Mouse (Mus musculus): ENCODE results near the gene Ivd. TPM values are rescaled to one million over a fixed set of nuclear protein-coding genes. Genes with fewer than 3 reads are reported as not detected.
A peak's percentile ranks its signal among the peaks of the same experiment; 100 is the strongest.

Gene Ivd
- polyA plus RNA-seq, 2 experiments = 23.3 to 26.3 TPM

DNA sequence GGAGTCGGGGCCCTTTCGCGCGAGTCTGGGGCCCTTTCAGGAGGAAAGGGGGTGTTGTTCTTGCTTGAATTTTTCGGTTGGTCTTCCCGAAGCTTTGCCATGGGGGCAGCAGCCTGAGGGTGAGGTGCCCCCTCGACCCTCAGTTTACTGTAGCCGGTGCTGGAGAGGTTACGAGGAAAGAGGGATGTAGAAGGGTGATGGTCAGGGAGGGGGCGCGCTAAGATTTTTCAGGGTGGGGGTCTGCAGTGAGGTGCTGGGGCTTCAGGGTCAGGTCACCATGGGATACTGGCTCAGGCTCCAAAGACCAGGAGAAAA, 39.0 kb downstream of the Ivd start:
- WGBS (ENCODE audit: insufficient replicate concordance) = 0% methylated on average over 11 of the region's 11 CpGs
- Histone ChIP-seq H3K9ac (replicated peaks) (no peak overlapping the region), H3K4me1 (replicated peaks; ENCODE audit: control insufficient read depth in 2 of 2, insufficient read depth in 2 of 2, low read length in 1 of 2) (peaks cover 19 to 31% of the 10 kb centered on the region in 2 experiments), H3K36me3 (replicated peaks; ENCODE audit: control insufficient read depth, insufficient read depth, low read depth) (no peaks in the 10 kb centered on the region), H3K4me3 (ENCODE audit: insufficient read depth in 1 of 2, low read depth in 2 of 2, low read length in 2 of 2) (peak overlapping the region; percentile 44 to 76), H3K4me2 (ENCODE audit: low read depth) (peak overlapping the region; percentile 88), H3K27me3 (ENCODE audit: control insufficient read depth, insufficient read depth, low read length) (peaks cover 54% of the 10 kb centered on the region), H3K27ac (no peak overlapping the region), H3K9me3 (ENCODE audit: control insufficient read depth, low read length) (no peaks in the 10 kb centered on the region)
- TF ChIP-seq CTCF (IDR thresholded peaks at IDR 0.05; ENCODE audit: low read depth) (no peak), EP300 (IDR thresholded peaks at IDR 0.05; ENCODE audit: low read depth) (no peak)
- DNase-seq (ENCODE audit: low read depth in 3 of 3, low spot score in 3 of 3) (no peak), ATAC-seq (ENCODE audit: insufficient read depth) (no peak)

DNA sequence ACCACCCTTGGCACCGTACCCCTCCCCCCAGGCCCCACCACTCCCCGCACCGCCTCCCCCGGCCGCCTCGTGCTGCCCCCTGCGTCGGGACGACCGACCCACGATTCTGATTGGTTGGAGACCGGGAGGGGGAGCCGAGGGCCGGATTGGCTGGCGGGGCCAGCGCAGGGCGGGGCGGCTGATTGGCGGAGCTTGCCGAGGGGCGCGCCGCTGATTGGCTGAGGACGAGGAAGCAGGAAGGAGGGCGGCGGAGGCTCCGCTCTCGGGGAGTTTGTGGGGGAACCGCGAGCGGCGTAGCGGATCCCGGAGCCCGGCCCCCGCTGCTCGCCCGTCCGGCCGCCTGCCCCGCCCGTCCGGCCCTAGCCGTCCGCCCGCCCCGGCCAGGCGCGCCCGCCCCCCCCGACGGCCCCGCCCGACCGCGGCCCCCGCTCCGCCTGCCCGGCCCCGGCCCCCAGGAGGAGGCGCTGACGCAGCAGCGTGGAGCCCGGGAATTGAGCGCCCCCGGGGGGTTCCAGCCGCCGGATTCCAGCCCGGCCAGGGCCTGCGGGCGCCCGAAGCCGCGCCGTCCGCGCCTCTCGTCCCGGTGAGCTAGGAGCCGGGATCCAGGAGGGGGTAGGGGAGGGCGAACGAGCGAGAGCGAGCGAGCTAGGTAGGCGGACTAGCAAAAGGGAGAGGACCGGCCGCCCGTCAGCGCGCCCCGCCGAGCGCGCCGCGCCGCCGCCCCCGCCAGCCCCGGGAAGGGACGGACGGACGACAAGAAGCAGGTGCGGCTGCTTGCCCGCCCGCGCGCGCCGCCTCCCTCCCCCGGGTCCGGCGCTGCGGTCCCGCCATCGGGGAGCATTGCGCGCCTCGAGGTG, 39.6 kb downstream of the Ivd start:
- peaks cover 19 to 31% of the 10 kb centered on the region in 2 experiments for H3K4me1 ChIP-seq (replicated peaks; ENCODE audit: control insufficient read depth in 2 of 2, insufficient read depth in 2 of 2, low read length in 1 of 2)
- H3K9me3 ChIP-seq (ENCODE audit: control insufficient read depth, low read length) = no peaks in the 10 kb centered on the region
- H3K9ac ChIP-seq (replicated peaks) = peak overlapping the region; percentile 80
- peak; percentile 89 for ATAC-seq (ENCODE audit: insufficient read depth)
- peak overlapping the region; percentile 70 to 76 for H3K4me3 ChIP-seq (ENCODE audit: insufficient read depth in 1 of 2, low read depth in 2 of 2, low read length in 2 of 2)
- H3K27ac ChIP-seq = peak overlapping the region; percentile 55
- peak; percentile 87 to 89 (median 88) for DNase-seq (ENCODE audit: low read depth in 3 of 3, low spot score in 3 of 3)
- under 1% methylated on average over 65 of the region's 120 CpGs for WGBS (ENCODE audit: insufficient replicate concordance)
- no peaks in the 10 kb centered on the region for H3K36me3 ChIP-seq (replicated peaks; ENCODE audit: control insufficient read depth, insufficient read depth, low read depth)
- H3K4me2 ChIP-seq (ENCODE audit: low read depth) = peak overlapping the region; percentile 88
- TF ChIP-seq EP300 (IDR thresholded peaks at IDR 0.05; ENCODE audit: low read depth) (no peak), CTCF (IDR thresholded peaks at IDR 0.05; ENCODE audit: low read depth) (peak; percentile 31; the same call in 1 of the 2 replicates)
- H3K27me3 ChIP-seq (ENCODE audit: control insufficient read depth, insufficient read depth, low read length) = peaks cover 48% of the 10 kb centered on the region

DNA sequence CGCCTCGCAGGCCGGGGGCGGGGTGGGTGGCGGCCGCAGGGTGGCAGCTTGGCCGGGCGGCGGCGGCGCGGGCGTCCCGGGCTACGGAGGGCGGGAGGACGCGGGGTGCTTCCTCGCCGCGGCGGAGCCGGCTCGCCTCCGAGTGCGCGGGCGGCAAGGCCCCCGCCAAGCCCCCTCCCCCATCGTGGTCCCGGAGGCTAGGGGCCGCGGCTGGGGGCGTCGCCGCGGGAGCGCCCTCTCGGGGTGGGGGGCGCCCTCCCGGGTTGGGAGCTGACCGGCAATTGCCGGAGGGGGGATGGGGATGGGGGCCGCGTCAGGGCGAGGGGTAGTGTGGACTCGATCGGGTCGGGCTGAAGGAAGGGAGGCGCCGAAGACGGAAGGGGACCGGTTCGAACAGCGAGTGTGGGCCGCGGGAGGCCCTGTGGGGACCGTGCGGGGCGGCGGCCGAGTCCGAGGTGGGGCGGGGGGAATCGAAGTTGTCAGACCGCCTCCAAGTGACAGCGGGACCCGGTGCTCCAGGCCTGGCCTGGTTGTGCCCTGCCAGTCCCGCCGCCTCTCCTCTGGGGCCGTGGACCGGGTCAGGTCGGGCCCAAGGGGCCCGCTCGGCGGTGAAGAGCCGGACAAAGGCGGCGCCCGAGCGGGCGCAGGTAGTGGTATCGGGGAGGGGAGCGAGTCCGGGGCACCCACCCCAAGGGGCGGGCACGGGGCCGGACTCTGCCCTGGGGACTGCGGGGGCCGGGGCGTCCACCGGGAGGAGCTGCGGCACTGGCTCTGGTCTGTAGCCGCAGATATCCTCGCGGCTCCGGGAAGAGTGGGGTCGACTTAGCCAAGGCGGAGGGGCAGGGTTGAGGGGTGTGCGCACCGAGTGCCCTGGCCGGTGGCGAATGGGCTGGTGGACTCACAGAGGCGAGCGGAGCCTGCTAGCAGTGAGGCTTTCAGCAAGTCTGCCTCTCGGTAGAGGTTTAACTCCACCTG, 40.6 kb downstream of the Ivd start:
- peak; percentile 14 for ATAC-seq (ENCODE audit: insufficient read depth)
- Histone ChIP-seq H3K4me2 (ENCODE audit: low read depth) (peak overlapping the region; percentile 88), H3K27ac (no peak overlapping the region; the same call in 1 of the 2 replicates), H3K27me3 (ENCODE audit: control insufficient read depth, insufficient read depth, low read length) (peaks cover 39% of the 10 kb centered on the region), H3K4me3 (ENCODE audit: insufficient read depth in 1 of 2, low read depth in 2 of 2, low read length in 2 of 2) (peak overlapping the region; percentile 70 to 76), H3K9ac (replicated peaks) (peak overlapping the region; percentile 80), H3K9me3 (ENCODE audit: control insufficient read depth, low read length) (no peaks in the 10 kb centered on the region), H3K4me1 (replicated peaks; ENCODE audit: control insufficient read depth in 2 of 2, insufficient read depth in 2 of 2, low read length in 1 of 2) (peaks cover 19 to 30% of the 10 kb centered on the region in 2 experiments), H3K36me3 (replicated peaks; ENCODE audit: control insufficient read depth, insufficient read depth, low read depth) (no peaks in the 10 kb centered on the region)
- no peak for TF ChIP-seq EP300 (IDR thresholded peaks at IDR 0.05; ENCODE audit: low read depth)
- TF ChIP-seq CTCF (IDR thresholded peaks at IDR 0.05; ENCODE audit: low read depth) = peak; percentile 41
- WGBS (ENCODE audit: insufficient replicate concordance) = under 1% methylated on average over 97 of the region's 106 CpGs
- no peak for DNase-seq (ENCODE audit: low read depth in 3 of 3, low spot score in 3 of 3)

DNA sequence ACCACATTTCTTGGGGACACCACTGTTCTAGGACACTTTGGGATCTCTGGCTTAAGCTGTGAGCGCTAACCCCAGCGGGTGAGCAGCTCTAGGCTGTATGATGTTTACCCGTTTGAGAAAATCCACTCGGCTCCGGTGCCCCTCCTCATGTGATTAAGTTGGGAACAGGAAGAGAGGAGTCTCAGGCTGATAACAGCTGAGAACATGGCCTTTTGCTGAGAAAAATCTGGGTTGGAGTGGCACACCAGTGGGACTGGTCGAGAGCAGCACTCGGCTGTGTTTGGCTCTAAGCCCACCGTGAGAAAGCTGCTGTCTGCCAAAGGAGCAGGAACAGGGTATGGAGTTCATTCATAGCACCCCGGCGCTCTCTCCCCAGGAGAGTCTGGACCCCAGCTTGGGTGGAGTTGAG, 41.6 kb downstream of the Ivd start:
- WGBS (ENCODE audit: insufficient replicate concordance) = 25% methylated on average over 10 of the region's 10 CpGs
- H3K9ac ChIP-seq (replicated peaks) = 0 out of 2 replicates have a peak overlapping the region, but pooled peaks have one; percentile 14
- TF ChIP-seq CTCF (IDR thresholded peaks at IDR 0.05; ENCODE audit: low read depth) = no peak
- TF ChIP-seq EP300 (IDR thresholded peaks at IDR 0.05; ENCODE audit: low read depth) = no peak

More for the DNA sequence above, 41.6 kb downstream of the Ivd start:
- no peaks in the 10 kb centered on the region for H3K36me3 ChIP-seq (replicated peaks; ENCODE audit: control insufficient read depth, insufficient read depth, low read depth)
- no peaks in the 10 kb centered on the region for H3K9me3 ChIP-seq (ENCODE audit: control insufficient read depth, low read length)
- peak overlapping the region; percentile 88 for H3K4me2 ChIP-seq (ENCODE audit: low read depth)
- ATAC-seq (ENCODE audit: insufficient read depth) (no peak), DNase-seq (ENCODE audit: low read depth in 3 of 3, low spot score in 3 of 3) (no peak)
- peaks cover 19 to 30% of the 10 kb centered on the region in 2 experiments for H3K4me1 ChIP-seq (replicated peaks; ENCODE audit: control insufficient read depth in 2 of 2, insufficient read depth in 2 of 2, low read length in 1 of 2)
- no peak overlapping the region for H3K27ac ChIP-seq
- peak overlapping the region; percentile 70 to 76; a peak in 2 of 4 replicates for H3K4me3 ChIP-seq (ENCODE audit: insufficient read depth in 1 of 2, low read depth in 2 of 2, low read length in 2 of 2)
- peaks cover 29% of the 10 kb centered on the region for H3K27me3 ChIP-seq (ENCODE audit: control insufficient read depth, insufficient read depth, low read length)

Data from liver, embryonic 14.5 days (tissue).